Mouse (Mus musculus): ENCODE results near the gene Tirap. TPM values are rescaled to one million over a fixed set of nuclear protein-coding genes. Genes with fewer than 3 reads are reported as not detected.

The Tirap gene
- polyA plus RNA-seq (2012; ENCODE audit: insufficient read depth, insufficient read length, missing spikeins): 2.8 and 5.9 TPM in 2 replicates

GRCm38 (mm10) chr9:35199772-35200471 lies at the start of gene Tirap, which contains the start of gene Srpr:
Gene Tirap (minus strand): TSS chr9:35200291.
Gene Srpr (plus strand): TSS chr9:35200175.
- peak within 1 kb of the TSS; percentile 81 for H3K27ac ChIP-seq (replicated peaks; ENCODE audit: low read depth, low read length)
- peak within 1 kb of the TSS; percentile 76 for H3K4me3 ChIP-seq (ENCODE audit: insufficient read depth, low read depth, low read length)
- H3K4me1 ChIP-seq (ENCODE audit: control insufficient read depth, insufficient read depth, insufficient read length, low read length): peaks cover 2% of the 10 kb centered on the region; the same call in 1 of the 2 replicates

DNA sequence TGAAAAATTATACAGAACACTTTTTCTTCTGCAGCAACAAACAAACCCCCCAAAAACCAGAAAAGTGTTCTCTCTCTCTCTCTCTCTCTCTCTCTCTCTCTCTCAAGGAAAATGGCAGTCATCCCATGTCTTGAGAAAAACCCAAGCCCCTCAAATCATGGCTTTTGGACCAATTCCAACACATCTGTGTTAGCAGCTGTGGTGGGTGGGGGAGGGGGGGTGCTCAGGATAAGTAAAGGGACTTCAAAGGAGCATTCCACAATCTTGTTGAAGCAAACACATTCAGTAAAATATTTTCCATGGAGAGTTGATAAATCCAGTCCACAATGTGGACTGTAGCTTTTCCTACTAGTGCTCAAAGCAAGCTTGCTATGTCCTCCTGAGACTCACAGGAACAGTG lies 49.4 kb upstream of the Tirap start:
- H3K4me1 ChIP-seq (ENCODE audit: control insufficient read depth, insufficient read depth, insufficient read length, low read length): no peaks in the 10 kb centered on the region
- H3K4me3 ChIP-seq (ENCODE audit: insufficient read depth, low read depth, low read length): no peak overlapping the region

GRCm38 (mm10) chr9:35247405-35247804 lies 47.3 kb upstream of the Tirap start:
- no peak overlapping the region for H3K4me3 ChIP-seq (ENCODE audit: insufficient read depth, low read depth, low read length)
- no peaks in the 10 kb centered on the region for H3K4me1 ChIP-seq (ENCODE audit: control insufficient read depth, insufficient read depth, insufficient read length, low read length)
- no peak overlapping the region for H3K27ac ChIP-seq (replicated peaks; ENCODE audit: low read depth, low read length)

More for the DNA sequence above, 49.4 kb upstream of the Tirap start:
- H3K27ac ChIP-seq (replicated peaks; ENCODE audit: low read depth, low read length): no peak overlapping the region

GRCm38 (mm10) chr9:35239734-35240133 lies 39.6 kb upstream of the Tirap start:
- Histone ChIP-seq H3K4me1 (ENCODE audit: control insufficient read depth, insufficient read depth, insufficient read length, low read length) (no peaks in the 10 kb centered on the region), H3K27ac (replicated peaks; ENCODE audit: low read depth, low read length) (no peak overlapping the region), H3K4me3 (ENCODE audit: insufficient read depth, low read depth, low read length) (no peak overlapping the region)

DNA sequence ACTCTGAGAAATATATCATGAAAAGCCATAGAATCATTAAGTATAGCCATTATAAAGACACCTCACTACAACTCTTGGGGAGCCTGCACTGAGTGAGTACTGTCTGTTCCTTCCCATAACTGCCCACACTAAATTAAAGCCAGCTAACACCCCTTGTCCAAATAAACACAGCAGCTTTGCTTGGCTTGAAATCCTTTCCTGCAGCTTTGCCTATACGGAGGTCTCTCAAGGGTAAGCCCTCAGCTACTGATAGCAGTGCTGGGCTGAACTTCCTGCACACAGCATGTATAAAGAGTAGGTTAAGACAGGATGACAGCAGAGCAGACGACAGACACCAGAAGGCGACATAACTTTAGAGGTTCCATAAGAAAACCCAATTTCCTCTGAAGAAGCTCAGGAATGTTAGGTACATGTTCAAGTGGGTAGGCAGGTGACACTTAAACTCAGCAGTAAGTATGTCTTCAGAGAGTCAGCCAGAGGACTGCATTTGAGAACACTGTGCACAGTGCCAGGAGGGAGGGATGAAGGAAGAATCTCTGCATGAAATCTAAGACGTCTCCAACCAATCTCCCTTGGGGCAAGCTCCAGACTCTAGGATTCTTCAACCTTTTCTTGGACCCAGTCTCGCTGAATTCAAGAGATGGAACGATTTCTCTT lies 39.0 kb upstream of the Tirap start:
- Histone ChIP-seq H3K4me3 (ENCODE audit: insufficient read depth, low read depth, low read length) (no peak overlapping the region), H3K27ac (replicated peaks; ENCODE audit: low read depth, low read length) (no peak overlapping the region), H3K4me1 (ENCODE audit: control insufficient read depth, insufficient read depth, insufficient read length, low read length) (no peaks in the 10 kb centered on the region)

- no peak overlapping the region for H3K4me3 ChIP-seq (ENCODE audit: insufficient read depth, low read depth, low read length)
- H3K27ac ChIP-seq (replicated peaks; ENCODE audit: low read depth, low read length): no peak overlapping the region
- H3K4me1 ChIP-seq (ENCODE audit: control insufficient read depth, insufficient read depth, insufficient read length, low read length): no peaks in the 10 kb centered on the region
Measured at GRCm38 (mm10) chr9:35238371-35238770, 38.3 kb upstream of the Tirap start.

- Histone ChIP-seq H3K4me3 (ENCODE audit: insufficient read depth, low read depth, low read length) (no peak overlapping the region), H3K27ac (replicated peaks; ENCODE audit: low read depth, low read length) (no peak overlapping the region), H3K4me1 (ENCODE audit: control insufficient read depth, insufficient read depth, insufficient read length, low read length) (no peaks in the 10 kb centered on the region)
Measured at GRCm38 (mm10) chr9:35235996-35236395, 35.9 kb upstream of the Tirap start.

DNA sequence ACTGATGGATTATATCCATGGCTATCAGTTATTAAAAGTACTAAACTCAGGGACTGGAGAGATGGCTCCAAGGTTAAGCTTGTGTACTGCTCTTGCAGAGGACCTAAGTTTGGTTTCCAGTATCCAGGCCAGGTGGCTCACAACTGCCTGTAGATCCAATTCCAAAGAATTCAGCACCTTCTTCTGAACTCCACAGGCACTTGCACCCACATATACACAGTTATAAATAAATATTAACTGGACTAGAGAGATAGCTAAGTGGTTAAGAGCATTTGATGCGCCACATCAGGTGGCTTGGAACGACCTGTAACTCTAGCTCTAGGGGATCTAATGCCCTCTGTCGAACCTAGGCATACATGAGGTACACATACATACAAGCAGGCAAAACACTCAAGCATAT lies 28.6 kb upstream of the Tirap start:
- H3K4me1 ChIP-seq (ENCODE audit: control insufficient read depth, insufficient read depth, insufficient read length, low read length): no peaks in the 10 kb centered on the region
- no peak overlapping the region for H3K27ac ChIP-seq (replicated peaks; ENCODE audit: low read depth, low read length)
- no peak overlapping the region for H3K4me3 ChIP-seq (ENCODE audit: insufficient read depth, low read depth, low read length)

DNA sequence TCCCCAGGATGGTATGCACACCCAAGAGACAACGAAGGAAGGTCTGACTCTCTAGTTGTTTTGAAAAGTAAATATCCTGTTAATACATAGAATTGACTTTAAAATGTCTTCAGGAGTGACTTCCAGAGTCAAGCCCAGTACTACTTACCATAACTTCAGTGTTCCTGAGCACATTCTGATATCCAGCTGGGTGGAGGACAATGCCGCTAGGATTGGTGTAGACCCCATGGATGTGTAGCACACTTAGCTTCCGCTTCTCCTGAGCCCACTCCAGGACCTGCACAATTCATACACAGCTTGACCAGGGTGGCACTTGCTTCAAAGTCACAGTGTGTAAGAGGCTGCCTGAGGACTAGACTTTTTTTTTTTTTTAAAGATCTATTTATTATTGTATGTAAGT lies 23.4 kb upstream of the Tirap start:
- Histone ChIP-seq H3K4me3 (ENCODE audit: insufficient read depth, low read depth, low read length) (no peak overlapping the region), H3K4me1 (ENCODE audit: control insufficient read depth, insufficient read depth, insufficient read length, low read length) (no peaks in the 10 kb centered on the region), H3K27ac (replicated peaks; ENCODE audit: low read depth, low read length) (no peak overlapping the region)

DNA sequence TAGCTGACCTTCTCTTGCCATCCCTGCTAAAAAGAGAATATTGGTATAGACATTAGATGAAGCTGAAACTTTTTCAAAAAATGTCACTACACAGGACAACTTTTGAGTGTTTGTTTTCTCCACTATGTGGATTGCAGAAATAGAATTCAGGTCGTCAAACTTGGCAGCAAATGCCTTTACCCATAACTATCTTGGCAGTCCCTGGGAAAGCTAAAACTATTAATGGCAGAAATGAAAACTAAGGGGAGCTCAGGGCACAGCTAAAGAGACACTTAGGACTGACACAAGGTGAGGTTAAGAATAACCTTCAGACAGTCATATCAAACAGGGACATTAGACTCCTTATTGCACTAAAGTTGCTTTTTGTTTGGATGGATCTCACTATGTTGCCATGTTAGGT lies 17.9 kb upstream of the Tirap start:
- H3K4me3 ChIP-seq (ENCODE audit: insufficient read depth, low read depth, low read length): no peak overlapping the region
- no peaks in the 10 kb centered on the region for H3K4me1 ChIP-seq (ENCODE audit: control insufficient read depth, insufficient read depth, insufficient read length, low read length)
- no peak overlapping the region for H3K27ac ChIP-seq (replicated peaks; ENCODE audit: low read depth, low read length)

DNA sequence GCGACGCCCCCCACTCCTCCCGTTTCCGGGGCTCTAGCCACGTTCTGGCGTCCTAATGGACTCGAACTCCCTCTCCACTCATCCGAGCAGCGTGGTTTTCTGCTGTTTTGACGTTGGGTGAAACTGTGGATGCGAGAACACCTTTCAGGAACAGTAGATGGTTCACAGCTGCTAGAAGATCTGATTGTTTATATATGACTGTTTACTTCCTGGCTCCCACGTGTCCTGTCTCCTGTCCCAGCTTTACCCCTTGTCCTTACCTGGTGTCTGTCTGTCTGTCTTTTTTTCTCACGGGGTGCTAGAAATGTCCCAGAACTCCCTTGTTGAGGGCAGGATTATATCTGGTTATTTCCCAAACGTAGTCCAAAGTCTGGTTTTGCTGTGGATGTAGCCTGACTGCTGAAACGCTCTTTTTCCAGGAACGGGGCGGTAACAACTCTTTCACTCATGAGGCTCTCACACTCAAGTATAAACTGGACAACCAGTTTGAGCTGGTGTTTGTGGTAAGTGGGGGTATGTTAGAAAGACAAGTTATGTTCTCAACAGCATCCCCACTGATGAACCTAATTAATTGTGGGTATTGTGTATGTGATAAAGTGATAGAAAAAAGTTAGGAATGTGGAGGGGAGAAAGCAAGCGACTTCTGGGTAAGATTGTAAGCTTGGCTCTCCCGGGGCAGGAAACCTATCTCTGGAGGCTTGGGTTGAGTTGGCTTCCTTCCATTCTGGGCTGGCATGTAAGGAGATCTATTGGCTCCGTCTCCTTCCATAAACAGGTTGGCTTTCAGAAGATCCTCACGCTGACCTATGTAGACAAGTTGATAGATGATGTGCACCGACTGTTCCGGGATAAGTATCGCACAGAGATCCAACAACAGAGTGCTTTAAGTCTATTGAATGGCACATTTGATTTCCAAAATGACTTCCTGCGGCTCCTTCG lies 11.8 kb upstream of the Tirap start:
- peak overlapping the region; percentile 86 for H3K27ac ChIP-seq (replicated peaks; ENCODE audit: low read depth, low read length)
- peaks cover 6% of the 10 kb centered on the region; the same call in 1 of the 2 replicates for H3K4me1 ChIP-seq (ENCODE audit: control insufficient read depth, insufficient read depth, insufficient read length, low read length)
- peak overlapping the region; percentile 80 for H3K4me3 ChIP-seq (ENCODE audit: insufficient read depth, low read depth, low read length)

DNA sequence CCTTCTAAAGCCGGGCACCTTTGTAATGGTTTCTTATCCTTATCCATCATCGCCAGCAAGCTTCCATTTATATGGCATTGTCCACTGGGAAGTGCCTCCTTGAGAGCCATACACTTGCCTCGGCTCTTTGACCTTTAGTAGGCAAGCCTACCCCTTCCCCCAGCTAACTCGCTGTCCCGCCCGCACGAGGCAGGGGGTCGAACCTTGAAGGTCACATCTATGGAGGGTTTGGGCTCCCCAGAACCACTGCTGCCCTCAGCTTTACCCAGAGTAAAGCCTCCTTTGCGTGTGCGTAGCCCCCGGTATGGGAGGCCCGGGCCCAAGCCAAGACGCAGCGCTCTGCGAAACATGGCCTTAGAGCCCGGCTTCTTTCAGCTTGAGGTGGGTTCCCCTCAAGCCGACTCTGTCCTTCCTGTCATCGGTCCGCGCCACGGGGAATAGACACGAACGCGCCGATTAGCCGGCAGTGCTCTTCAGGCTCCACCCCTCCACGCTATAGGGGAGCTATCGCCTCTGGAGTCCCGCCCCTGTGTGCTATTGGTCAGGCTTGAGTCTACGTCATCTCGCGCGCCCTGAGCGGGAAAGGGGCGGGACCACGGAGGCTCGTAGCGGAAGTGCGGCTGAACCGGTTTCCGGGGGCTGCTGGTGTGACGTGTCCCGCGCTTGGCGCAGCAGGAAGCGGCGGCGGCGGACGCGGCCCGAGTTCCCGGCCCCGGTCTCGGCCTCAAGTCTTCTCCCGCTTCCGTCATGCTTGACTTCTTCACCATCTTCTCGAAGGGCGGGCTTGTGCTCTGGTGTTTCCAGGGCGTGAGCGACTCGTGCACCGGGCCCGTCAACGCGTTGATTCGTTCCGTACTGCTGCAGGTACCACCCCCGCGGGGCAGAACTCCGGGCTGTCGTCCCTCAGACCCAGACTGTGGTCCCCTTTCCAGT lies 10.7 kb upstream of the Tirap start, which contains the start of gene Foxred1:
Gene Foxred1, minus strand, starts transcription at position 514 of the 933 bp plus-strand sequence.
- peaks cover 6% of the 10 kb centered on the region; the same call in 1 of the 2 replicates for H3K4me1 ChIP-seq (ENCODE audit: control insufficient read depth, insufficient read depth, insufficient read length, low read length)
- peak within 1 kb of the TSS; percentile 87 for H3K4me3 ChIP-seq (ENCODE audit: insufficient read depth, low read depth, low read length)
- H3K27ac ChIP-seq (replicated peaks; ENCODE audit: low read depth, low read length): peak within 1 kb of the TSS; percentile 96

DNA sequence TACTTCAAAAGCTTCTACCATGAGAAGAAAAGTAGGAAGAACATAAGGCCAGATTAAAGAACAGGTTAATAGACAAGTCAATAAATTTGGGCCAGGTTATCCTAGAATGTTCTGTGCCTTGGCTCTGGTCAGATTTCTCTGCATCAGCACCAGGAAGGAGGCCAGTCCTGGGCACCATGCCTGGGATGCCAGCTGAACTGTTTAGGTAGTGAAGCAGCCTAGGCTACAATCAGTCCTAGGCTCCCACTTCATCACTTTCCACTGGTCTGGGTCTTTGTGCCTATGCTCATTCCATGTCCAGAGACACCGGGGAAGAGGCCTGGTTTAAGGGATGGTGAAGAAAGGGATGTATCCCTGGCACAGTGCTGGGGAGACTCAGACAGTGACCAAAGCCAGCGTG lies 4.3 kb upstream of the Tirap start:
- Histone ChIP-seq H3K4me1 (ENCODE audit: control insufficient read depth, insufficient read depth, insufficient read length, low read length) (peaks cover 2% of the 10 kb centered on the region; the same call in 1 of the 2 replicates), H3K4me3 (ENCODE audit: insufficient read depth, low read depth, low read length) (no peak overlapping the region), H3K27ac (replicated peaks; ENCODE audit: low read depth, low read length) (no peak overlapping the region)

DNA sequence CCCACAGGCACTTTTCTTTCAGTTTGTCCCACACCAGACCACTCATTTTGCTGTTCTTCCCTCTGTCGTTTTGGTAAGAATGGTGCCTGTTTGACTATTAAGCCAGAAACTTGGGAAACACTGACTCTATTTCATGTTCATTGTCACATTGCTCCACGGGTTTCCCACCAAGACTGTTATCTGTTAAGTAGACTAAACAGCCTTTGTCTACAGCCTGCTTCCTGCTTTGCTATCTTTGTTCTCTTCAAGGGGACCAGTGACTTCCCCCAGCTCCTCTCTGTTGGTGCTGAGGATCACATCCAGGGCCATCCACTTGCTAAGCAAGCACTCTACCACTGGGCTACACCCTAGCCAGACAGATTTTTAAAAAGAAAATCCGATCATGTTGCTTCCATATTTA lies 3.4 kb upstream of the Tirap start:
- Histone ChIP-seq H3K4me3 (ENCODE audit: insufficient read depth, low read depth, low read length) (no peak overlapping the region), H3K27ac (replicated peaks; ENCODE audit: low read depth, low read length) (no peak overlapping the region), H3K4me1 (ENCODE audit: control insufficient read depth, insufficient read depth, insufficient read length, low read length) (peaks cover 2% of the 10 kb centered on the region; the same call in 1 of the 2 replicates)

Measured in brown adipose tissue, adult 24 weeks (tissue).